Comparison of ENCODE assay signal across 22 mouse cellular contexts in the genomic region with DNA sequence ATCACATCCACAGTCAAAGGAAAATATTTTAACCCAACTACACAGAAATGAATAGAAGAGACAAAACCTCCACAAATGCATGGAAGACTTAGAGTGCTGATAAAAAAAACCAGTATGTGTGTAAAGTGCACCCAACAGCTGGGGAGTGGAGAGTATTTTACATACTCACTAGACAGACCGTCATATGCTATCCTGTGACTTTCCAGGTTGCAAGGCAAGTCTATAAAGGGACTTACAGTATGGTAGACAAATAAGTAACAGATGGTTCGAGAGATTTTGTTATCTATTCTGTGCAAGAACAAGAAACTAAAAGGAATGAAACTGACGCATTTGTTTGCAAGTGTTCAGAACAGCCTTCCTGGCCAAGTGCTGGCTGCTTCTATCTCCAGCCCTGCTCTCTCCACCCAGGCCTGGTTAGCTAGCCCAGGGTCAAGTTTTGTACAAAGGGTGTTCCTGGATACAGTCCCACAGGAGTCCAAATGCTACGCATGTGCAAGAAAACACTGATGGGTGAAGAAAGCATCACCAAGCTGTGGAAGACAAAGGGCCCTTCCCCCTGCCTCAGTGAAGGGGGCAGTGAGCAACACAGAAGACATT.
DNase-seq lines count a peak whose midpoint lies in the region; ATAC-seq lines count a peak whose summit lies in the region.
"Had no signal": no experiment of that assay in that cellular context is flagged by ENCODE, and none has a peak within 500 bp of the region (broad histone marks: within the 10 kb centered on the region; RNA-seq: fewer than 3 reads in every experiment).

No protein-coding gene starts in this region.

- peak; percentile 19 for DNase-seq in forebrain, embryonic 14.5 days (ENCODE audit: low spot score)
- DNase-seq in forebrain, embryonic 10.5 days (ENCODE audit: extremely low spot score, low spot score) = no peak
- DNase-seq in heart, adult 8-10 months (ENCODE audit: low spot score) = peak; percentile 8
- DNase-seq in heart, postnatal 14 days = no peak
- no peak for DNase-seq in liver
- DNase-seq in urinary bladder, postnatal 36 days (ENCODE audit: low spot score in 2 of 2) = no peak
- no peak for DNase-seq in midbrain, embryonic 14.5 days
- DNase-seq: adrenal gland, adult 8-10 months; cerebellum, adult 9-11 months; gastrocnemius, postnatal 14 days; kidney, adult 8-10 months; kidney, postnatal 10 days; thymus, adult 2 months had no signal

- H3K27me3 ChIP-seq in forebrain, embryonic 14.5 days (replicated peaks; ENCODE audit: control insufficient read depth, insufficient read depth, low read length) = no peaks in the 10 kb centered on the region
- H3K27me3 ChIP-seq in forebrain, embryonic 10.5 days (ENCODE audit: poor library complexity, severe bottlenecking) = no peaks in the 10 kb centered on the region
- H3K27me3 ChIP-seq in liver, embryonic 12.5 days (replicated peaks) = no peaks in the 10 kb centered on the region
- H3K27me3 ChIP-seq in midbrain, embryonic 14.5 days (ENCODE audit: control insufficient read depth, insufficient read depth, low read length) = no peaks in the 10 kb centered on the region
- H3K27me3 ChIP-seq: hindbrain, embryonic 15.5 days; liver, embryonic 15.5 days had no signal

- H3K27ac ChIP-seq in forebrain, embryonic 14.5 days (ENCODE audit: low read depth, low read length) = no peak overlapping the region
- H3K27ac ChIP-seq in forebrain, embryonic 10.5 days = no peak overlapping the region
- H3K27ac ChIP-seq in liver, embryonic 12.5 days = no peak overlapping the region
- no peak overlapping the region for H3K27ac ChIP-seq in midbrain, embryonic 14.5 days (replicated peaks; ENCODE audit: low read depth, low read length)
- H3K27ac ChIP-seq: embryonic facial prominence, embryonic 10.5 days; heart, adult 2 months; hindbrain, embryonic 15.5 days; liver, embryonic 15.5 days; macrophage had no signal

- H3K36me3 ChIP-seq in forebrain, embryonic 14.5 days (ENCODE audit: control insufficient read depth, insufficient read depth, low read length) = no peaks in the 10 kb centered on the region
- no peaks in the 10 kb centered on the region for H3K36me3 ChIP-seq in forebrain, embryonic 10.5 days (replicated peaks)
- H3K36me3 ChIP-seq in liver, embryonic 12.5 days = no peaks in the 10 kb centered on the region
- H3K36me3 ChIP-seq in midbrain, embryonic 14.5 days (ENCODE audit: control insufficient read depth, insufficient read depth, low read length) = no peaks in the 10 kb centered on the region
- H3K36me3 ChIP-seq: embryonic facial prominence, embryonic 10.5 days; hindbrain, embryonic 15.5 days; liver, embryonic 15.5 days had no signal

- intact Hi-C loops in heart, postnatal 14 days (cut with DNase I) = no loop called here

- H3K4me2 ChIP-seq in forebrain, embryonic 14.5 days (ENCODE audit: low read length) = no peak overlapping the region
- no peak overlapping the region for H3K4me2 ChIP-seq in liver, embryonic 12.5 days
- H3K4me2 ChIP-seq in midbrain, embryonic 14.5 days (ENCODE audit: low read length) = no peak overlapping the region
- H3K4me2 ChIP-seq: hindbrain, embryonic 15.5 days; liver, embryonic 15.5 days; midbrain, embryonic 11.5 days had no signal

- no peaks in the 10 kb centered on the region for H3K9me3 ChIP-seq in forebrain, embryonic 14.5 days (replicated peaks; ENCODE audit: control insufficient read depth, low read length)
- no peaks in the 10 kb centered on the region for H3K9me3 ChIP-seq in forebrain, embryonic 10.5 days
- H3K9me3 ChIP-seq in liver, embryonic 12.5 days (replicated peaks) = no peaks in the 10 kb centered on the region
- H3K9me3 ChIP-seq in midbrain, embryonic 14.5 days (ENCODE audit: control insufficient read depth, low read length) = no peaks in the 10 kb centered on the region
- H3K9me3 ChIP-seq: embryonic facial prominence, embryonic 10.5 days; hindbrain, embryonic 15.5 days; liver, embryonic 15.5 days had no signal

- 82% methylated on average over 4 of the region's 4 CpGs for WGBS in forebrain, embryonic 14.5 days
- 86% methylated on average over 4 of the region's 4 CpGs for WGBS in forebrain, embryonic 10.5 days
- WGBS in liver, embryonic 12.5 days (ENCODE audit: insufficient replicate concordance) = 42% methylated on average over 4 of the region's 4 CpGs
- 85% methylated on average over 4 of the region's 4 CpGs for whole genome bisulfite sequencing in midbrain, embryonic 14.5 days

- no peaks in the 10 kb centered on the region for H3K4me1 ChIP-seq in forebrain, embryonic 14.5 days (ENCODE audit: control insufficient read depth, insufficient read depth, low read length)
- H3K4me1 ChIP-seq in forebrain, embryonic 10.5 days = no peaks in the 10 kb centered on the region
- no peaks in the 10 kb centered on the region; the same call in 1 of the 2 replicates for H3K4me1 ChIP-seq in liver, embryonic 12.5 days
- H3K4me1 ChIP-seq in midbrain, embryonic 14.5 days (ENCODE audit: control insufficient read depth, insufficient read depth, low read length) = no peaks in the 10 kb centered on the region
- H3K4me1 ChIP-seq: embryonic facial prominence, embryonic 10.5 days; hindbrain, embryonic 15.5 days; liver, embryonic 15.5 days had no signal

- H3K4me3 ChIP-seq in forebrain, embryonic 14.5 days (ENCODE audit: low read depth, low read length) = no peak overlapping the region
- H3K4me3 ChIP-seq in forebrain, embryonic 10.5 days = no peak overlapping the region
- H3K4me3 ChIP-seq in liver, embryonic 12.5 days = no peak overlapping the region
- H3K4me3 ChIP-seq in midbrain, embryonic 14.5 days (replicated peaks; ENCODE audit: low read depth, low read length) = no peak overlapping the region
- H3K4me3 ChIP-seq: embryonic facial prominence, embryonic 10.5 days; heart, adult 2 months; hindbrain, embryonic 15.5 days; liver, embryonic 15.5 days had no signal

- no peak for ATAC-seq in forebrain, embryonic 14.5 days
- peak; percentile 77 for ATAC-seq in liver, embryonic 12.5 days
- no peak for ATAC-seq in midbrain, embryonic 14.5 days (ENCODE audit: low FRiP score, low TSS enrichment)
- ATAC-seq: activated CD4-positive, CD25-positive, alpha-beta regulatory T cell, adult 4 months; lung, postnatal 0 days had no signal

- no peak overlapping the region for H3K9ac ChIP-seq in forebrain, embryonic 14.5 days (ENCODE audit: low read length)
- H3K9ac ChIP-seq in liver, embryonic 12.5 days = no peak overlapping the region
- H3K9ac ChIP-seq in midbrain, embryonic 14.5 days (replicated peaks; ENCODE audit: low read length) = no peak overlapping the region
- H3K9ac ChIP-seq: hindbrain, embryonic 15.5 days; liver, embryonic 15.5 days had no signal

Comparison
In these comparisons a context has a peak if more than half of its experiments do, and no peak if none do; other contexts are left out.
1. DNase-seq: peak in forebrain, embryonic 14.5 days (single experiment) and heart, adult 8-10 months (single experiment); none in forebrain, embryonic 10.5 days (single experiment), heart, postnatal 14 days (0 of 2), liver (single experiment), urinary bladder, postnatal 36 days (0 of 2) and midbrain, embryonic 14.5 days (single experiment).